Mouse (Mus musculus) liver (tissue): ENCODE data around the gene Eefsec.

ENCODE experiments used
- DNase-seq: peaks from one replicate; pipeline ENCODE4 v3.0.0-alpha.2; 2020; ENCODE audit warnings: mixed read lengths

Gene Eefsec

DNA sequence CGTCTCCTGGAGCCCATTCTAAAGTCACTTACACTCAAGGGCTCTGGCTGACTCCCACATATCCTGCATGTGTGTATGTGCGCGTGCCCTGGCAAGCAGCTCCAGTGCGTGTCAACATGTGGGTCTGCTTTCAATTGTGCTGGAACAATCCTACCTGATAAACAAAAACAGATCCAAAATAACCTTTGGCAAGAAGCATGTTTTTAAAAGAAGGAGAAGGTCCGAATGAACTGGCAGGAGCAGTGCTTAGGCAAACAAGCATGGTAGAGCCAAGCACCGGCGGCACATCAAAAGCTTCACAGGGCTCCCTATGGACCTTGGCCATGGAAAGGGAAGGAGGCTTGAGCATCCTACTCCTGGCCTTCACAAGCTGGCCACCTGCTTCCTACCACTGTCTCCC lies 105.6 kb downstream of the Eefsec start:
- DNase-seq, result no peak

DNA sequence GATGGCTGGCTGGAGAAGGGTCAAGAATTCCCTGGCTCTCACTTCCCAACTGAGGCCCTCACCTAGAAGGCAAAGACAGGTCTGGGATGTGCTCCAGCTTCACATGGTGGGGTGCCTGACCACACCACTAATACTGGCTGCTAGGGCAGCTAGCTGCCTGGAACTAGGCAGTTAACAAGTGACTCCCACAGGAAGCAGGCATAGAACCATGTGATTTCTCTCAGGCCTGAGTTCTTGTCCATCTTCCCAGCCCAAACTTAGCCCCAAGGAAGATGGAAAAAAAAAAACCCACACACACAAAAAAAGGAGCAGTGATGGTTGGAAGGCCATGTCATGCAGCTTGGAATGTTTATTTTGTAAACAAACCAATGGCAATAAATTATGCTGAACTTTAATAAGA lies 117.0 kb downstream of the Eefsec start:
- no peak for DNase-seq

DNA sequence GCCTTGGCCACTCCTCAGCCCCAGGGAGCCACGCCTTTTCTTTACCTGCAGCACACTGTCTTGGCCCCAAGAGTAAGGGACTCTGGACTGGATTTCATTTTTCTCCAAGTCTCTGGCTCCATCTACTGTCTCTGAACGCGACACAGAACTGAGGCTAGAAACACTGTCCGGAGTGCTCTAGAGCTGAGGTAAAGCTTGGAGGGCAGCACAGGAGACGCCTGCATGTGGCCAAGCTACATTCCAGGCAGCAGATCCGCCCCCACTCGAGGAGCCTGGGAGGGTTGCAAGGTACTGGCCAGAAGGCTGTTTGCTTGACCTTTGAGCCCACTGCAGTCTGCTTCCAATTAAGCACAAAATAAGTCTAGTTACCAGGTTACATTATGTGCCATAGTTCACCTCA lies 124.5 kb downstream of the Eefsec start:
- no peak for DNase-seq

DNA sequence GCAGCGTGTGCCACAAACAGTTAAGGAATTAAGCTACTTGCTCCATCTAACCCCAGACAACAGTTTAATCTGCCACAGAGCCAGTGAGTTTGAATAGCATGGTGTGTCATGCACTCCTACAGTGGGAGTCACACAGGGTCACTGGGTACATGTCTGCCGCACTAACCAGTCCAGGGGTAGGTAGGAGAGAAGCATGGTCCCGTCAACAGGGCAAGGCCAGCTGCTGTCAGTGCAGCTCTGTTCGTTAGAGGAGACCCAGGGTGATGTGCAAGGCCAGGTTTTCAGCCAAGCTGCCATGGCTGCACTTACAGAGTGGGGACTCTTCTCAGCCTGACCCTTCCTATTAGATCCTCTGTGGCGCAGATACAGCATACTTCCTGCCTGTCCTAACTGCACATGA lies 125.1 kb downstream of the Eefsec start:
- no peak for DNase-seq

DNA sequence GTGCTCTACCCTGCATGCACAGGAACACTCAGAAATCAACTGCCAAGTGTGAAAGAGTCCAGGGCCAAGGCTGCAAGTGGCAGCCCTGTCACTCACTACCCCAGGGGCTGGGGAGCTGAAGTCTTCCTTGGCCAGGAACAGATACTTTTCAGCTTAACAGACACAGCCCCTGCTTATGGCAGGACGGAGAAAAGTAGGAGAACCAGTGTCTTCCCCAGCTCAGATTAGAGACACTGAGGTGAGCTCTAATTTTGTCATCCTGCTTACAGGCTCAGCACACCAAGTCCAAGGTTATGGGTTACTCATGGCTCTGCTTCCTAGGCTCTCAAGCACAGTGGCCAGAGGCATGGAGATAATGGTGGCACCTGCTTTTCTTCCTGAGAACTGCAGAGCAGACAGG lies 126.6 kb downstream of the Eefsec start:
- DNase-seq, result no peak

DNA sequence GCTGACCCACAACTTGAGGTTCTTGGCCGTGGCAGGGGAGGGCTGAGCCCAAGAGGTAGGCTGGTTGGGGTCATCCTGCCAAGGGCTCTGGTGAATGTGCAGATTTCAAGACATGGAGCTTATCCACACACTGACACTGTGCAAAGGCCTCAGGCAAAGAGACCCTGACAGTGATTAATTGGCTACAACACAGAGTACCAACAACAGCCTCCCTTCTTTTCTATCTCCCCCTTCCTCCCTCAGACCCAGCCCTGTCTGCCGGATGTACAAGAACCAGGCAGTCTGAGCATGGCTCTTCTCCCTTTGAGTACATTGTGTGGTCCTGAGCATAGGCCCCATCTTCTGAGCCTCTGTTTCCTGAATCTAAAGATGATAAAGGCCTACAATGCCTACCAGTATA lies 131.0 kb downstream of the Eefsec start:
- DNase-seq, result no peak

DNA sequence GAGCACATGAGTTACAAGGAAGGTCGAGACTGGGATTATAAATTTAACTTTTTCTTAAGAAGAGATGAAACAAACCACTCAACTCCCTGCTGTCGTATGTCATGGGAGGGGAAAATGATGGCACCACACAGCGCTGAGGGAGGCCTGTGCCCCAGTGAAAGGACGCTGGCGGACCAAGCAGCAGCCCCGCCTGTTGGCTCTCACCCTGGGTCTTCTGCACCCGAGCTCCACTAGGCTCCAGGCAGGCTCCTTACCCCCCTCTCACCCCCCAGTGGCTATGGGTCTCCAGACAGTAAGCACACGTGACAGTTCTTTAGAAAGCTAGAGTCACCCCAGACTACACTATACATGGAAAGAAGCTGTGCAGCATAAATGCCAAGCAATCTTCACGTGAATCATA lies 132.4 kb downstream of the Eefsec start:
- no peak for DNase-seq

DNA sequence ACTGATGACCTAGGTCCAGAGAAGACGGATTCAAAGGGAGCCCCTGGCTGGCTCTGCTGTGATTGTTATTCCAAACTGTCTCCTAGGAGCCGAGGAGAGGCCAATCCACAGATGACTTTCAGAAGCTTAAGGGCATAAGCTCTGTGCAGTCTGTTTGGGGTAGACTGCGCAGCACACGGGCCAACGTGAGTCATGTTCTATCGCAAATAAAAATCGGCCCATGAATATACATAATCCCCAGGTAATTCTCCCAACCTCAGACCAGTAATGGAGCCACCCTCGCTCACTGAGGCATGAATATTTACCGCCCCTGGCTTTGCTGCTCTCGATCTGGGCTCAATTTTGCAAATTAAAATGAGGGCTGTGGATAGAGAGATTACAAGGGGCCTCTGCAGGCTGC lies 134.7 kb downstream of the Eefsec start:
- no peak for DNase-seq

DNA sequence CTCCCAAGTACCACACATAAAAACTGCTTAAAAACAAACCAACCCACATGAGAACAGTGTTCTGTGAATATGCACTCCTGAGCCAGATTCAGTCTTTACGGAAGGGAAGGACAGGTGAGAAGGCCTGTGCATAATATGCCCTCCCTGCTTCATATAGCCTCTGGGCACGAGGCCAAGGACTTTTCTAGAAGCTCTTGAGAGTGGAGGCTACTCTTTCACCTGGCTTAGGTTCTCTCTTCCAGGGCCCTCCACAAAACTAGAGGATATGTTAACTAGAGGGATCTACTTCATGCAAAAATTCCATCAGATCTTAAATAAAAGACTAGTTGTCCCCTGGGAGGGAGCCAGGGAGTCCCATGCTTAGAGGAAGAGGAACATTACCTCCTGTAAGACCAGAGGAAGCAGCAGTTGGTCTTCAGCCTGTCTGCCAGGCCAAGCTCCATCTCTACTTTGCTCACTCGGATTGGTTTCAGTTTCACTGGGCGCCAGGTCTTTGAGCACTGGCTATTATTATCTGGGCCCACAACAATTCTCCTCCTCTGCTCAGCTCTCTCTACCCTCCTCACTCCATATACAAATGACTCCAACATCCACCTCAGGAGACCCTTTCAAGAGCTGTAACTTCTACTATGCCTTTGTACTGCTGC lies 140.1 kb downstream of the Eefsec start:
- no peak for DNase-seq

DNA sequence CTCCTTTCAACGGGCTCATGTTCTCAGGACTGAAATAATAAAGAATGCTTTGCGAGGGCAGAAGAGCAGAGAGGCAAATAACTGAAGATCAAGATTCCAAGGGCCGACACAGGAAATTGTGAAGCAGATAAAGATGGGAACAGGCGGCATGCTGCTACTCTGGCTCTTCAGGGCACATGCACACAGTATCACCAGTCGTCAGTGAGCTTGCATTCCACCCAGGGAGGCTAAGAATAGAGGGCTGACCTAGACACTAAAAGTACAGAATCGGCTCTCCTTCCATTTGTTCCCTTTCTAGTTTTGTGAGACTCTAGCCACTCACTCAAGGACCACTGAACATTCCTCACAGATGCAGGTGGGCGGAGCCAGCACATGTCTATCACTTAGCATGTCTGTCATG lies 145.1 kb downstream of the Eefsec start:
- no peak for DNase-seq

DNA sequence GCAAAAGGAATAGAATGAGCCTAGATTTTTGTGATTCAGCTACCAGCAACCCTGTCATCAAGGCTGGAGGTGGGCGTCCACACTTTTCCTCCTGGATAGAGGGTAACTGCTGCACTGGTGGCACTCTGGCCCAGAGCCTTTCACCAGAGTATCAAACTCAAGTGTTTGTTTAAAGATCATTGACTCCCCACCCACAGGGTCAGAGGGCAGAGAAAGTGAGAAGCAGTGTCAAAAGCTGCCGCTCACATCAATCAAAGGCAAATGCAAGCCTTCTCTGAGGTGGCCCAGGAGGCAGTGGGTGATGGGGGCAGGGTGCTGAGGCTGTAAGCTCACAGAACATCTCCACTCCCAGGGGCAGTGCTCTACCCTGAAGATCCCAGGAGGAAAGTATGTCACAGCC lies 146.8 kb downstream of the Eefsec start:
- DNase-seq, result peak; percentile 11

DNA sequence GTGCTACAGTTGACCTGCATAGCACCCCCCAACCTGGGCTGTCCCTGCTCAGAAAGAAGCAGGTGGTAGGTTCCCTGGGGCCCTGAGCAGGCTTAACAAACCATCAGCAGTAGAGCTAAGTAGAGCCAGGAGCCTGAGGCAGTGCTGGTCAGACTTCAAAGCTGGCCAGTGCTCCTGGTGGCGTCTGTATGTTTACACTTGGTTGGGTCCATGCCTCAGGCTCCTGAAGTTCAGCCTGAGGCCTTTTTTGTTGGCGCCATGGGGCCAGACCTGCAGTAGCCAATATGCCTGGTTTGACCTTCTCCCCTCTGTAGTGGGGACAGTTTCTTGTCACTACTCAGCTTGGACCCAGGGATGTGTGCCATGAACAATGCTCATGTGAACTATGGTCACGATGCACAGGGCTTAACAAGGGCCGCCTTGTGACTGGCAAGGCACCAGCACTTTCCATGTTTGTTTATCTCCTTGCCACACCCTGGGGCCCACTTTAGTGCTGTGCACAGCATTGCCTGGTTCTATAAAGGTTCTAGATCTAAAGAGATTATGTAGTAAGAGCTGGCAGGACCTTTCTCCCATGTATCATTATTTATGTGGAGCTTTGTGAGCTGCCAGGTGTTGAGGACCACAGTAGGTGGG lies 153.9 kb downstream of the Eefsec start:
- peak; percentile 52 for DNase-seq

DNA sequence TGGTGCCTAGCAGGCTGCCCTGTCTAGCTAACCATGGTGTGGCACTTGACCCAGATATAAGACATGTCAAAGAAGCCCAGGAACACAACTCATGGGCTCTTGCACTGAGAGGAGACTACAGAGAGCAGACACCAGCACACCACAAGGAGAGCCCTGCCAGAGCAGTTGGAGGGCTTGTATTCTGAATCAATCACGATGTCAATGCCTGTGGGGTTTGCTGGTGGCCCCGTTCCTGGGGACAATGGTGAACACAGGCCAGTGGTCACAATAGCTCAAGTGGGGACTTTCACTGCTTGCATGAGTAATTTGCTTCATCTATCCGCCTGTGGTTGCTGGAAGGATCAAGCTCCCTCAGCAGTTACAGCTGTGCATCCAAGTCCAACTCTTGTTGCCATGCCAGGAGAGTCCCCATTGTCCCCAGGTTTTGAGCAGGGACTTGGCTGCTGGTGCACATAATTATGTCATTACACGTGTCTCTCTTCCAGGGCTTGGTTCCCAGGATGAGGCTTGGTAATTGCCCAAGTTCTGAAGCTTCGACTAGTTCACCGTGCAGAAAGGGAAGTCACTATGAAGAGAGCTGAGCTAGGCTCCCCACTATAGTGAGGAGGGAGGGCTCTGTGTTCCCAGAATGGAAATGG lies 156.1 kb downstream of the Eefsec start:
- DNase-seq, result no peak

DNA sequence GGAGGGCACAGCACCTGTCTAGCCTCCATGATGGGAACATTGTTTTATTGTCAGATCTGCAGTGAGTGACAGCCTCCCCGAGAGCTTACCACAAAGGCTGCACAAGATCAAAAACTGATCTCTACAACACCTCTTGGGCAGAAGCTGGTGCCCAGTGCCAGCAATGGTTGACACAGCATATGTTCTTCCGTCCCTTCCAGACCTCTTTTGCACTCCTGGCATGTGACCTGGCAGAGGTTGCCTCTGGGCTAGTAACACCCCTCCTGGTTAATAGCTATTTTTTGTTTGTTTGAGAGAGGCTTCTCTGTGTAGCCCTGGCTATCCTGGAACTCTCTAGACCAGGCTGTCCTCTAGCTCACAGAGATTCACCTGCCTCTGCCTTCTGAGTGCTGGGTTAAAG lies 168.2 kb downstream of the Eefsec start:
- DNase-seq, result no peak

DNA sequence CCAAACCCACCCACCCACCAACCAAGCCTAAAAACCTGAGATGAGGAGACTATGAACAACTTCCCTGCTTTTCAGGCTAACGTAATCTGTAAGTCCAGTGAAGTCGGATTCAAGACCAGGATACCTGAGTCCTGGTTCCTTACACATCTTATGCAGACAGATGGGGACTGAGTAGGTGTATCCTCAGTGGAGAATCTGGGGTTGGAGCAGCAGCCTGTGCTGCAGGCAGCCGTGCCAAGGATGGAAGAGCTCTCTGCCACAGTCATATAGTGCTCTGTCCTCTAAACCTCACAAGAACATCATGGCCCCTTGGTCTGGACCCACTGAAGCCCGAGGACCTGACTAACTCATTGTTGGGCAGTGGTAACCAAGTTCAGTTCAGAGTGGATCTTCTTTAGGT lies 169.1 kb downstream of the Eefsec start:
- no peak for DNase-seq

DNA sequence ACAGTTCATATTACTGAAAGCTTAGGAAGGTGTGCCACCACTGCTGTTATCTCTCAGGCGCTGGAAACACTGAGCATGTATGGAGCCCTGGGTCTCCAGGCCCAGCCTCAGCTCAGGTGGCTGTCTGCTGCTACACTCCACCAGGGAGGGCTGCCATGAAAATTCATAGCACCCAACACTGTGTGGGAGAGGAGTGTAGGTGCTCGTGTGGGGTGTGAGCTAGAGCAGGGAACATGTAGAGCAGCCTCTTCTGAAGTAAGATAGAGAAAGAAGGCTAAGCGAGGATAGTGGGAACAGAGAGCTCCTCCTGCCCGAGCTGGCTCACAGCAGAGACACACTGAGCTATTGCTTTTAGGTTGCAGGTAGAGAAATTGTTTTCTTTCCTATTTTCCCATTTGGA lies 170.1 kb downstream of the Eefsec start:
- no peak for DNase-seq

DNA sequence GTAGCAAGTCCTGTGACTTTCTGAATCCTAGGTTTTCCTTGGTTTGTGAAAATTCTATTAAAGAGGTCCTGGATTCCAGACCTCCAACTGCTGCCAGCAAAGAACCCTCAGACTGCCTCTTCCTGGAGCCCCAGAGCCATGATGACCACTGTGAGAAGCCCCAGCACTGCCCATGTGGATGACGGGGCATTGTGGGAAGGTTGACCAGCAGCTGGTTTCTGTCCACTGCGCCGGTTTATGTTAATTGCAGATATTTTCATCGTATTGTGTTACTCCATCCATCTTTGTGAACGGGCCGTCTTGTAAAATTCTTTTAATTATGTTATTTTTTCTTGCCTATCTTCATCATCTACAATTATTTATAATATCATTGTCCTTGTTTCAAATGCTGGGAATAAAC lies 171.7 kb downstream of the Eefsec start:
- DNase-seq, result no peak

DNA sequence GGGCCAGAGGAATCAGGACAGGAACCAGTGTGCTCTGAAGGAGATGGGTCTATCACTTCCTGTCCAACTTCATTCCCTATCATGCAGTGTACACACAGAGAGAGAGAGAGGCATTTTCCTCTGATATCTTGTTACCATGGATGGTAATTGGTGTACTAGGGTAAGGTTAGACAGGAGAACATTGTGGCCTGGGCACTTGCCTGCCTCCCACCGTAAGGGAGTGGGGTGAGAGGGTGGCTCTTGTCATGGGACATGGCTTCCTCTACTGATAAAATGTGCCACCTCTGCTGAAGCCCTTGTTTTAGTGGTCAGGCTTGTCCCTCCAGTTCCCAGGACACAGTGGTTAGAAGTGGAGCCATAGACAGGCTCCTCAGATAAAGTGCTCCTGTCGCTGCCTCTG lies 178.4 kb downstream of the Eefsec start:
- no peak for DNase-seq

DNA sequence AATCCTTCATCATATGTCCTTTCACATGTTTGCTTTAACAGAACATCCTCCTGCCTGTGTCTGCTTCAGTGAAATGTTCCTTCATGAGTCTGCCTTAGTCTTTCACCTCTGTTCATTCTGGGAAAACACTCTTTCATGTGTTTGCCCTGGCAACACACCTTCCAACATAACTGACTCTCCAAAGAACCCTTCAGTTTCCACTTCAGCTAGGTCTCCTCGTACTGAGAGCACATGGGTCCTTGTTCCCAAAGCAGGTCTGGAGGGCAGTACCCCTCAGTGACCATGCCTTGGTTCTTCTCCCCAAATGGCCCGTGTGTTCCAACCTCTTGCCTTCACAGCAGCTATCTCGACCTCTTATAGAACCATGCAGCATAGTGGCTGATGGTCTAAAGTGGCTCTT lies 179.3 kb downstream of the Eefsec start:
- DNase-seq, result no peak

DNA sequence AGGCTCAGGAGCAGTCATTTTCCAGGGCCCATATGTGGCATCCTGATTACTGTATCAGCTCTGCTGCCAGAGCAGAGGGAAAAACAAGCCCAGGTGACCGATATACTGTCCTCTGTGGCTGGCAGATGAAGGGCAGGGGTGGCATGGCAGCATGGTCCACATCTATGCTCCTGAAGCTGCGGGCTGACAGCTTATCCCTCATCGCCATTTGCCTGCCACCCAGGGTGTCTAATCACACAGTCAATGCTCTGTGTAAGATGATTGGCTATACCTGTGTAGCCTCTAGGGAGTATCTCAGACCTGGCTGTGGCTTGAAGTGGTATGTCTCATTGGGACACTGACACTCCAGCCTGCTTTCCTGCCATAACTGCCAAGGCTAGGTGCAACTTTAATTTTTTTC lies 180.3 kb downstream of the Eefsec start:
- no peak for DNase-seq

DNA sequence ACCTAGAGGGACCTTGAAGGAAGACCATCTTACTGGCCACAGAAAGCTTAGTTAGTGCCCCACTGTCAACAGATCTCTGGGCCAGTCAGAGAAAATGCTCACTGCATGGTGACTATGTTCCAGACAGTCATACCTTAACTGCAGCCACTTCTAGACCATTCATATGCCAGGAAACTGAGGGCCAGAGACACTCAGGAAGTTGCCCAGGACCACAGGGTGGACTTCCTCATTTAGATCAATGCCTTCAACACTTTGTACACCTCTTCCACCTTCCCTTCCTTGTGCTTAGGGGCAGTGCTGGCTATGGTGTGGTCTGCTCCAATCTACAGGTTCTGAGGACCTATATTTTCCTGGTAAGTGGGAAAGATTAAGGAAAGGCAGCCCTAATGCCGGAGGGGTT lies 181.0 kb downstream of the Eefsec start:
- DNase-seq, result no peak

DNA sequence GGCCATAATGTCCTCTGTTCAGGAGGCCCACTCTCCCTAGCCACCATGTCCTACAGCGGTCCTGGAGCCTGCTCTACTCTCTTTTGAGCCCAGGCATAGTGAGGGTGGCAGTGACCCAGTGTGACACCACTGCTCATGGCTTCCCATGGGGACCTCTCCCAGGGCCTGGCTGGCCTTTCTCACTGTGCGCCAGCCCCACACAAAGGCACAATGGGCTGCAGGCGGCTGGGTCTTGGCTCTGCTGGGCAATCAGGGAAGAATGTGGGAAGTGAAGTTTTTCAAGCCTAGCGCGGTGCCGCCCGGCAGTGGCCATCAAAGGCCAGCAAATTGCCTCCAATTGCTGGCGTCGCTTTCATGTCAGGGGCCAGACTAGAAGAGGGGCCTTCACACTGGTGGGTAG lies 184.2 kb downstream of the Eefsec start:
- no peak for DNase-seq

DNA sequence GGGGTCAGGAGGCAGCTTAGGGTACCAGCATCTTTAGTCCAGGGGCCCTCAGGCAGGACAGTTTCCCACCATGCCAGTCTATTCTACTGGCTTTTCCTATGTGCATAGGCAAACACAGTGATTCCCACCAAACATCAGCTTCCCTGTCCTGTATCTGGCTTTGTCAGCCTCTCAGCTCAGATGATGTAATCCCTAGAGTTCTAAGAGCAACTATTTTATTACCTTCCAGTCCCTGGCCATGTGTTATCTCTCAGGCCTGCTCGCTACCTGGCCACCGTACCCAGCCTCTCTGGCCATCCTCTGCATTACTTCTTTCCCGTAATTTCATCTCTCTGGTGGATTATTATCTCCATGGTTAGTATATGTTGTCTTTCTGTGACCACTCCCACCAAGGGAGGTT lies 185.7 kb downstream of the Eefsec start:
- no peak for DNase-seq

DNA sequence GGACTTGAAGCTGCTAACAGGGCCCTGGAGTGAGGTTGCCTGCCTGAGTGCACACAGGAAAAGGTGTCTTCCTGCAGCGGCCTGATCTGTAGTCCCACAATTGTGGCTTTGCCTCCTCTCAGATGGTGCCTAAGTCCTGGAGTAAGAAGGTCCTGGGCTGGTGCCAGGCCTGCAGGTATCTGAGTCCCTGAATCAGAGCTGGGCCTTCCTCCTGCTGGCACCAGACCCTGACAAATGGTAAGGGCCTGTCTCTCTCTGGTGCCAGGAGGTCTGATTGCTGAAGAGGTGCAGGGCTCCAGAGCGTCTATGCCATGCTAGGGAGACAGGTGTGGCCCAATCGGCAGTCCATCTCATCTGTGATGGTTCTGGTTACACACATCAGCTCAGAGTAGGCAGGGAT lies 186.7 kb downstream of the Eefsec start:
- no peak for DNase-seq

DNA sequence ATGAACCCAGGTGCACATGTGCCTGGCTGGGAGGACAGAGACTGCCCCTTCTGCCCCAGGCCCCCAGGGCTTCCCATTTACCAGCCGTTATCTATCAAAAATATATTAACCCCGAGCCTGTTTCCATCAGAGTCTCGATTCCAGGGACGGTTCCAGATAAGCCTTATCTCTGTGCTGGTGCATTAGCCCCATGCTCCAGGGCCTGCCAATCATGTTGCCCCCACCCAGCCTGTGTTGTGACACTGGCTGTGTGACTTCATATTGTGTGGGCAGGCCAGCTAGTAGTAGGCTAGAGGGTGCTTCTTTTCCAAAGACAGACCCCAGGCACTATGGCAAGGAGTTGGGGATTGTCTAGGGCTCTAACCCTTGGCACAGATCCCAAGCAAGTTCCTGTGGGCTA lies 190.9 kb downstream of the Eefsec start:
- peak; percentile 71 for DNase-seq
